Mouse (Mus musculus) lung, postnatal 0 days (tissue): ENCODE measurements around the gene Fut1.

ENCODE experiments used
- CTCF ChIP-seq: IDR thresholded peaks from 2 replicates; pipeline ENCODE4 v1.5.1; 2016; ENCODE audit warnings: antibody characterized with exemption, mild to moderate bottlenecking
- EP300 ChIP-seq: IDR thresholded peaks from 2 replicates; pipeline ENCODE4 v1.6.1; 2016; ENCODE audit warnings: antibody characterized with exemption, mild to moderate bottlenecking, control low read depth

DNA sequence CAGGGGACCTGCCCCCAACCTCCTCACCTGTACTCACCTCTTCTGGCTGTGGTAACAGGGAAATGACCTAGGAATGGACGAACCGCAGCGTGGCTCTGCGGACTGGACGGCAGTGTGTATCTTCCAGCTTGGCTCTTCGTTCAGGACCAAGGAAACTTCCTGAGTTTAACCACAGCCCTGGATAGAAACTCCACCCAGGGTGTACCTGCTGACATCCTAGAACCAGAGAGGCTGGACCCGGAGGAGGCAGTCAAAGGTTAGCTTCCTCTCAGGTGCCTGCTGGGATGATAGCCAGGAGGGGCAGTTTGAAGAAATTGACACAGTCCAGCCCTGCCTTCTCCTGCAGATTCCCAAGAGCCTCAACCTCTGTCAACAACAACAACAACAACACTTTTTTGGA is 49.1 kb downstream of the Fut1 start, which contains the start of gene Fut2:
- no peak for TF ChIP-seq CTCF
- TF ChIP-seq EP300 = no peak
